Mouse (Mus musculus): Measurements from ENCODE around the gene Aoc1.

DNA sequence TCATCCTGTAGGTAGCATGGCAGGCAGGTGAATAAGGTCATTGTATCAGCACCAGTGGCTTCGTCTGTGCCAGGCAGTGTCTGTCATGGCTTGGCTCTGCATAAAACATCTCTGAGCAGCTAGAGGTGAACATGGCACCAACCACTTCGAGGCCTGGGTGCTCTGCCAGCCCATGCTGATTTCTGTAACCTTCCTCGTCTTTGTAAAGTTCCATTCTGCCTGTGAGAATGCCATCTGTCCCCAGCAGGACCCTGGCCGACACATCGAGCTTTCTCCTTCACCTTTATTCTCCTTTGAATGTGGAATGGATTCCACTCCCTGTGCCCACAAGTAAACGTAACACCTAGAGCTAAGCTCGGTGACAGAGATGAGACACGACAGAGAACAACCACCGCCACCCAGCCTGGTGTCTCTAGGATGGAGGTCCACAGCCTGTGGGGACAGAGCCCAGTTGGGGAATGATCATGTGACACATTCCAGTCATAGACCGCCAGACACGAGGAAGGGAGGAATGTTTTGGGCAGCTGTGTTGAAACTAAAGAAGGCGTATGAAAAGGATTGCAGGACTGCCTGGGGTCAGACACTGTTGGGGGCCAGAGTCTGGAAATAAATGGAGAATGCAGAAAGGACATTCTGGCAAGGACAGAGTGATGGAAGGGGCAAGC is 10.9 kb upstream of the Aoc1 start:
- TF ChIP-seq CTCF (IDR thresholded peaks at IDR 0.05; ENCODE audit: control insufficient read depth, insufficient read depth, low read length) (no peak), POLR2A (IDR thresholded peaks at IDR 0.05; ENCODE audit: borderline replicate concordance, control insufficient read depth, low read depth, low read length) (no peak)

All from bone marrow, adult 2 months (tissue).